Mouse (Mus musculus) heart, embryonic 15.5 days (tissue): Measurements from ENCODE around the gene Dlg2. TPM values are rescaled to one million over a fixed set of nuclear protein-coding genes. Genes with fewer than 3 reads are reported as not detected.

Experiments used
- ATAC-seq: fragments of 200-750 bp; cut with Nextera tagmentation; replicated peaks from 2 replicates; pipeline ENCODE4 v1.8.0; 2017; ENCODE audit warnings: low read depth, moderate TSS enrichment; ENCODE audit not compliant: insufficient number of reproducible peaks, insufficient read depth, low FRiP score
- H3K27ac ChIP-seq: fragments of 300-500 bp; sonication (generic); 2 replicates; pipeline ENCODE4 v1.5.1; 2015; ENCODE audit warnings: mild to moderate bottlenecking, inconsistent platforms
- H3K27me3 ChIP-seq: fragments of 300-500 bp; sonication (generic); 2 replicates; pipeline ENCODE4 v1.6.1; 2015; ENCODE audit warnings: inconsistent platforms
- H3K36me3 ChIP-seq: fragments of 300-500 bp; sonication (generic); 2 replicates; pipeline ENCODE4 v1.6.1; 2015; ENCODE audit warnings: mild to moderate bottlenecking, inconsistent platforms
- H3K4me1 ChIP-seq: fragments of 300-500 bp; sonication (generic); replicated peaks from 2 replicates; pipeline ENCODE4 v1.6.1; 2015; ENCODE audit warnings: inconsistent platforms
- H3K4me2 ChIP-seq: fragments of 300-500 bp; sonication (generic); 2 replicates; pipeline ENCODE4 v1.6.1; 2015; ENCODE audit warnings: inconsistent platforms, mild to moderate bottlenecking, moderate library complexity
- H3K4me3 ChIP-seq: fragments of 300-500 bp; sonication (generic); 2 replicates; pipeline ENCODE4 v1.5.1; 2015; ENCODE audit warnings: mild to moderate bottlenecking, inconsistent platforms
- H3K9ac ChIP-seq: fragments of 300-500 bp; sonication (generic); 2 replicates; pipeline ENCODE4 v1.6.1; 2015; ENCODE audit warnings: mild to moderate bottlenecking, inconsistent platforms
- H3K9me3 ChIP-seq: fragments of 300-500 bp; sonication (generic); replicated peaks from 2 replicates; pipeline ENCODE4 v1.6.1; 2016; ENCODE audit warnings: inconsistent platforms
- WGBS: fragments of 180-500 bp; shearing (Covaris S2); methylation state at CpG from one replicate; pipeline ENCODE4 v1.1.7; 2015; ENCODE audit warnings: mixed read lengths; 5-methylcytosine and 5-hydroxymethylcytosine counted together
- polyA plus RNA-seq: library from polyadenylated mRNA; unstranded; fragments of >200 nt; fragmentation: Nextera tagmentation; extraction: Ambion mirVana; gene quantifications from 2 replicates; pipeline ENCODE4 v1.2.1, GENCODE M21; 2015

Dlg2 gene
- polyA plus RNA-seq, 1 experiment from 2014 or later, result 6.3 TPM

GRCm38 (mm10) chr7:90553399-90553798 lies 76.9 kb downstream of the Dlg2 start:
- H3K9ac ChIP-seq, result no peak overlapping the region
- H3K4me3 ChIP-seq, result no peak overlapping the region
- ATAC-seq, result no peak
- H3K4me2 ChIP-seq, result no peak overlapping the region
- no peaks in the 10 kb centered on the region for H3K9me3 ChIP-seq
- H3K36me3 ChIP-seq, result no peaks in the 10 kb centered on the region
- H3K27me3 ChIP-seq, result no peaks in the 10 kb centered on the region
- WGBS, result 75% methylated on average over 6 of the region's 6 CpGs
- H3K27ac ChIP-seq, result no peak overlapping the region
- no peaks in the 10 kb centered on the region for H3K4me1 ChIP-seq

DNA sequence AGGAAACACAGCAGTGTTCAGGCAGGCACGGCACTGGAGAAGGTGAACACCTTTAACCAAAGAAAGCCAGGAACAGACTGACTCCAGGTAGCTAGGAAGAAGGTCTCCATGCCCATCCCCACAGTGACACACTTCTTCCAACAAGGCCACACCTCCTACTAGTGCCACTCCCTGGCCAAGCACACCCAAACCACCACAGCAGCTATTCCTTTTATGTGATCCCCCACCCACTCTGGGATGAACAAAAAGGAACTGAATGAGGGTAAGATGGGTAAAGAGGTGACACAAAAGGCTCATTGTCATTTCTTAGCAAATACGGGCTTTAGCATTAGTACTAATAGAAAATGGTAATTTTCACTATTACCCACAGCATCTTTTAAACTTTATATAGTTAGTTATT lies 77.9 kb downstream of the Dlg2 start:
- Histone ChIP-seq H3K4me2 (no peak overlapping the region), H3K27ac (no peak overlapping the region), H3K27me3 (no peaks in the 10 kb centered on the region), H3K4me1 (no peaks in the 10 kb centered on the region), H3K4me3 (no peak overlapping the region), H3K36me3 (no peaks in the 10 kb centered on the region), H3K9ac (no peak overlapping the region), H3K9me3 (no peaks in the 10 kb centered on the region)
- WGBS, result 81% methylated on average over 2 of the region's 2 CpGs
- ATAC-seq, result no peak

DNA sequence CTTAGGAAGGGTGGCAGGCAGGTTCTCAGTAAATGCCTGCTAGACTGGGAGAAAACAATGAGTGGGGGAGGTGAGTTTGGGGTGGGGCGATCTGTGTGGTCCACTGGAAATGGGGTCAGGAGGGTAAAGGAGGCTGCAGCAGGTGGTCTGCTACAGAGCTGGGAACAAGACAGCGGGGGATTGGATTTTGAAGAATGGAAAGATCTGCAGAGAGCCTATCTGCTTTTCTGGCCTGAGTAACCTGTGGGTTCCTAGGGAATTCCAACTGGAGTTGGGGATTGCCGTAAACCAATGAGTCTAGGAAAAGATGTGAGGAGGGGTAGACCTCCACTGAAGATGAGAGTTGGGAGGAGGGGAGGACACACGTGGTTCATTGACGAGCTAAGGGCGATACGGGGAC lies 92.7 kb downstream of the Dlg2 start:
- Histone ChIP-seq H3K9me3 (no peaks in the 10 kb centered on the region), H3K4me1 (no peaks in the 10 kb centered on the region), H3K27me3 (no peaks in the 10 kb centered on the region), H3K36me3 (no peaks in the 10 kb centered on the region), H3K4me3 (no peak overlapping the region), H3K4me2 (no peak overlapping the region), H3K27ac (no peak overlapping the region), H3K9ac (no peak overlapping the region)
- no peak for ATAC-seq
- 39% methylated on average over 7 of the region's 7 CpGs for WGBS

- no peak for ATAC-seq
- H3K36me3 ChIP-seq, result no peaks in the 10 kb centered on the region
- H3K27me3 ChIP-seq, result no peaks in the 10 kb centered on the region
- H3K4me2 ChIP-seq, result no peak overlapping the region
- H3K4me3 ChIP-seq, result no peak overlapping the region
- H3K27ac ChIP-seq, result no peak overlapping the region
- 42% methylated on average over 2 of the region's 2 CpGs for WGBS
- H3K9ac ChIP-seq, result no peak overlapping the region
- no peaks in the 10 kb centered on the region for H3K4me1 ChIP-seq
- no peaks in the 10 kb centered on the region for H3K9me3 ChIP-seq
Observed at GRCm38 (mm10) chr7:90587795-90588194, 111.3 kb downstream of the Dlg2 start.

DNA sequence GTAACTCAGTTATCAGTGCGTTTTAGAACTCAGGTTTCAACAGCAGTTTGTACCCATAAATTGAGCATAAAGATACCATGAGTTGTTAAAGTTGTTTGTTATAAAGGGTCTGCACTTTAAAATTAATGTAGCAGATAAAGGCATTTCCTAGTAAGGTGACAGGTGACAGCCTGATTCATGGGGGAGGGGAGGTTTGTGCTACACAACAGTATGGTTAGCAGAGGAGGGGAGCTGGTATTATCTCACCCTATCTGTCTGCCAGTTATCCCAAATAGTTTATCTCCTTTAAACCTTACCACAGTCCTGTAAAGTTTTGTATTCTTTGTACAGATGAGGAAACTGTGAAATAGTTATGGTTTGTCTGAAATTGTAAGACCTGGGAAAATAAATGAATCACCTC lies 111.8 kb downstream of the Dlg2 start:
- Histone ChIP-seq H3K4me3 (no peak overlapping the region), H3K27ac (no peak overlapping the region), H3K27me3 (no peaks in the 10 kb centered on the region), H3K4me2 (no peak overlapping the region), H3K9me3 (no peaks in the 10 kb centered on the region), H3K4me1 (no peaks in the 10 kb centered on the region), H3K36me3 (no peaks in the 10 kb centered on the region), H3K9ac (no peak overlapping the region)
- no peak for ATAC-seq
- WGBS, result 75% methylated on average over 1 of the region's 1 CpGs

- Histone ChIP-seq H3K4me2 (no peak overlapping the region), H3K27ac (no peak overlapping the region), H3K4me3 (no peak overlapping the region), H3K9ac (no peak overlapping the region), H3K4me1 (no peaks in the 10 kb centered on the region), H3K36me3 (no peaks in the 10 kb centered on the region), H3K9me3 (no peaks in the 10 kb centered on the region), H3K27me3 (no peaks in the 10 kb centered on the region)
- 52% methylated on average over 2 of the region's 2 CpGs for WGBS
- ATAC-seq, result no peak
Observed at GRCm38 (mm10) chr7:90609764-90610163, 133.3 kb downstream of the Dlg2 start.

GRCm38 (mm10) chr7:90630546-90630945 lies 154.1 kb downstream of the Dlg2 start:
- no peak overlapping the region for H3K4me3 ChIP-seq
- 73% methylated on average over 3 of the region's 3 CpGs for WGBS
- H3K4me2 ChIP-seq, result no peak overlapping the region
- no peaks in the 10 kb centered on the region for H3K4me1 ChIP-seq
- H3K9me3 ChIP-seq, result no peaks in the 10 kb centered on the region
- H3K27me3 ChIP-seq, result no peaks in the 10 kb centered on the region
- no peak for ATAC-seq
- no peaks in the 10 kb centered on the region for H3K36me3 ChIP-seq
- H3K27ac ChIP-seq, result no peak overlapping the region
- H3K9ac ChIP-seq, result no peak overlapping the region

- Histone ChIP-seq H3K4me2 (no peak overlapping the region), H3K36me3 (no peaks in the 10 kb centered on the region), H3K9me3 (no peaks in the 10 kb centered on the region), H3K4me3 (no peak overlapping the region), H3K27me3 (no peaks in the 10 kb centered on the region), H3K4me1 (no peaks in the 10 kb centered on the region), H3K9ac (no peak overlapping the region), H3K27ac (no peak overlapping the region)
- WGBS, result 79% methylated on average over 1 of the region's 1 CpGs
- no peak for ATAC-seq
Observed at GRCm38 (mm10) chr7:90649512-90649911, 173.0 kb downstream of the Dlg2 start.

GRCm38 (mm10) chr7:90651128-90651527 lies 174.7 kb downstream of the Dlg2 start:
- Histone ChIP-seq H3K27ac (no peak overlapping the region), H3K4me2 (no peak overlapping the region), H3K4me3 (no peak overlapping the region), H3K9me3 (no peaks in the 10 kb centered on the region), H3K4me1 (no peaks in the 10 kb centered on the region), H3K9ac (no peak overlapping the region), H3K36me3 (no peaks in the 10 kb centered on the region), H3K27me3 (no peaks in the 10 kb centered on the region)
- no peak for ATAC-seq
- 68% methylated on average over 6 of the region's 6 CpGs for WGBS

GRCm38 (mm10) chr7:90651611-90652010 lies 175.1 kb downstream of the Dlg2 start:
- no peaks in the 10 kb centered on the region for H3K27me3 ChIP-seq
- H3K9ac ChIP-seq, result no peak overlapping the region
- H3K27ac ChIP-seq, result no peak overlapping the region
- H3K9me3 ChIP-seq, result no peaks in the 10 kb centered on the region
- 89% methylated on average over 2 of the region's 2 CpGs for whole genome bisulfite sequencing
- no peaks in the 10 kb centered on the region for H3K4me1 ChIP-seq
- no peak for ATAC-seq
- no peak overlapping the region for H3K4me2 ChIP-seq
- no peaks in the 10 kb centered on the region for H3K36me3 ChIP-seq
- H3K4me3 ChIP-seq, result no peak overlapping the region

- H3K9me3 ChIP-seq, result no peaks in the 10 kb centered on the region
- 72% methylated on average over 3 of the region's 3 CpGs for WGBS
- H3K9ac ChIP-seq, result no peak overlapping the region
- no peak overlapping the region for H3K4me3 ChIP-seq
- H3K4me2 ChIP-seq, result no peak overlapping the region
- H3K36me3 ChIP-seq, result no peaks in the 10 kb centered on the region
- H3K4me1 ChIP-seq, result no peaks in the 10 kb centered on the region
- ATAC-seq, result no peak
- H3K27me3 ChIP-seq, result no peaks in the 10 kb centered on the region
- H3K27ac ChIP-seq, result no peak overlapping the region
Observed at GRCm38 (mm10) chr7:90658593-90658992, 182.1 kb downstream of the Dlg2 start.

GRCm38 (mm10) chr7:90694050-90694449 lies 217.6 kb downstream of the Dlg2 start:
- Histone ChIP-seq H3K4me3 (no peak overlapping the region), H3K27ac (no peak overlapping the region), H3K27me3 (no peaks in the 10 kb centered on the region), H3K9me3 (no peaks in the 10 kb centered on the region), H3K9ac (no peak overlapping the region), H3K4me2 (no peak overlapping the region), H3K36me3 (no peaks in the 10 kb centered on the region), H3K4me1 (no peaks in the 10 kb centered on the region)
- ATAC-seq, result no peak
